Mouse (Mus musculus): ENCODE results near the gene Slc41a2. TPM values are rescaled to one million over a fixed set of nuclear protein-coding genes. Genes with fewer than 3 reads are reported as not detected.
"Not testable (repeated sequence)": the region's sequence is repeated elsewhere in the genome, so short reads cannot be mapped to it uniquely, and the experiment has no call there.

The Slc41a2 gene
- polyA plus RNA-seq, 1 experiment from 2014 or later = 12.4 TPM

GRCm38 (mm10) chr10:83374045-83374656 is 36.5 kb upstream of the Slc41a2 start:
- WGBS = 94% methylated on average over 3 of the region's 3 CpGs
- Histone ChIP-seq H3K27me3 (no peaks in the 10 kb centered on the region), H3K9ac (no peak overlapping the region), H3K27ac (replicated peaks) (no peak overlapping the region), H3K4me3 (no peak overlapping the region), H3K4me1 (replicated peaks) (no peaks in the 10 kb centered on the region), H3K4me2 (no peak overlapping the region), H3K36me3 (peaks cover 34% of the 10 kb centered on the region), H3K9me3 (no peaks in the 10 kb centered on the region)
- no peak for ATAC-seq (ENCODE audit: low FRiP score, low read depth)

- H3K9me3 ChIP-seq = no peaks in the 10 kb centered on the region
- H3K9ac ChIP-seq = no peak overlapping the region
- H3K27ac ChIP-seq (replicated peaks) = no peak overlapping the region
- H3K4me1 ChIP-seq (replicated peaks) = no peaks in the 10 kb centered on the region
- no peak for ATAC-seq (ENCODE audit: low FRiP score, low read depth)
- H3K4me2 ChIP-seq = no peak overlapping the region
- peaks cover 63% of the 10 kb centered on the region for H3K36me3 ChIP-seq
- no peak overlapping the region for H3K4me3 ChIP-seq
- no peaks in the 10 kb centered on the region for H3K27me3 ChIP-seq
- WGBS = 85% methylated on average over 5 of the region's 5 CpGs
Observed at GRCm38 (mm10) chr10:83368918-83369317, 31.2 kb upstream of the Slc41a2 start.

- Histone ChIP-seq H3K4me2 (no peak overlapping the region), H3K4me3 (no peak overlapping the region), H3K27ac (replicated peaks) (no peak overlapping the region), H3K27me3 (no peaks in the 10 kb centered on the region), H3K9me3 (no peaks in the 10 kb centered on the region), H3K36me3 (peaks cover 53% of the 10 kb centered on the region), H3K4me1 (replicated peaks) (peaks cover 23% of the 10 kb centered on the region), H3K9ac (no peak overlapping the region)
- no peak for ATAC-seq (ENCODE audit: low FRiP score, low read depth)
- WGBS = 97% methylated on average over 8 of the region's 8 CpGs
Observed at GRCm38 (mm10) chr10:83363451-83363850, 25.8 kb upstream of the Slc41a2 start.

GRCm38 (mm10) chr10:83361643-83362382 is 24.1 kb upstream of the Slc41a2 start:
- ATAC-seq (ENCODE audit: low FRiP score, low read depth) = no peak
- Histone ChIP-seq H3K4me2 (peak overlapping the region; percentile 88), H3K9me3 (no peaks in the 10 kb centered on the region), H3K36me3 (peaks cover 41% of the 10 kb centered on the region), H3K4me1 (replicated peaks) (peaks cover 23% of the 10 kb centered on the region), H3K27me3 (no peaks in the 10 kb centered on the region), H3K27ac (replicated peaks) (no peak overlapping the region), H3K9ac (no peak overlapping the region), H3K4me3 (0 out of 2 replicates have a peak overlapping the region, but pooled peaks have one; percentile 0)
- WGBS = 48% methylated on average over 5 of the region's 5 CpGs

- WGBS = under 1% methylated on average over 40 of the region's 40 CpGs
- peak overlapping the region; percentile 70 for H3K4me3 ChIP-seq
Observed at GRCm38 (mm10) chr10:83360356-83360755, 22.7 kb upstream of the Slc41a2 start.

GRCm38 (mm10) chr10:83359956-83360355 is 22.3 kb upstream of the Slc41a2 start, which contains the start of gene D10Wsu102e:
Gene D10Wsu102e (plus strand): TSS chr10:83360221.
- H3K9ac ChIP-seq = peak within 1 kb of the TSS; percentile 67
- H3K4me3 ChIP-seq = peak within 1 kb of the TSS; percentile 70
- H3K4me1 ChIP-seq (replicated peaks) = peaks cover 23% of the 10 kb centered on the region
- under 1% methylated on average over 30 of the region's 30 CpGs for WGBS
- peaks cover 23% of the 10 kb centered on the region for H3K36me3 ChIP-seq
- H3K27me3 ChIP-seq = no peaks in the 10 kb centered on the region
- ATAC-seq (ENCODE audit: low FRiP score, low read depth) = peak; percentile 99
- H3K9me3 ChIP-seq = no peaks in the 10 kb centered on the region
- peak within 1 kb of the TSS; percentile 80 for H3K27ac ChIP-seq (replicated peaks)
- H3K4me2 ChIP-seq = peak within 1 kb of the TSS; percentile 88

More at GRCm38 (mm10) chr10:83360356-83360755, 22.7 kb upstream of the Slc41a2 start:
- Histone ChIP-seq H3K27me3 (no peaks in the 10 kb centered on the region), H3K27ac (replicated peaks) (peak overlapping the region; percentile 69), H3K9ac (peak overlapping the region; percentile 67), H3K4me1 (replicated peaks) (peaks cover 23% of the 10 kb centered on the region), H3K4me2 (peak overlapping the region; percentile 88), H3K36me3 (peaks cover 27% of the 10 kb centered on the region), H3K9me3 (no peaks in the 10 kb centered on the region)
- ATAC-seq (ENCODE audit: low FRiP score, low read depth) = peak; percentile 86; the same call in 1 of the 2 replicates

- no peak for ATAC-seq (ENCODE audit: low FRiP score, low read depth)
- Histone ChIP-seq H3K4me2 (peak overlapping the region; percentile 88), H3K4me3 (peak overlapping the region; percentile 70), H3K27ac (replicated peaks) (peak overlapping the region; percentile 80), H3K36me3 (peaks cover 19% of the 10 kb centered on the region), H3K27me3 (no peaks in the 10 kb centered on the region), H3K4me1 (replicated peaks) (peaks cover 23% of the 10 kb centered on the region), H3K9me3 (no peaks in the 10 kb centered on the region), H3K9ac (peak overlapping the region; percentile 25; the same call in 1 of the 2 replicates)
- WGBS = 87% methylated on average over 4 of the region's 4 CpGs
Observed at GRCm38 (mm10) chr10:83359451-83359850, 21.8 kb upstream of the Slc41a2 start.

GRCm38 (mm10) chr10:83356416-83356815 is 18.7 kb upstream of the Slc41a2 start:
- Histone ChIP-seq H3K4me1 (replicated peaks) (peaks cover 17% of the 10 kb centered on the region), H3K4me3 (no peak overlapping the region), H3K9ac (no peak overlapping the region), H3K36me3 (no peaks in the 10 kb centered on the region), H3K4me2 (no peak overlapping the region), H3K9me3 (no peaks in the 10 kb centered on the region), H3K27me3 (no peaks in the 10 kb centered on the region), H3K27ac (replicated peaks) (no peak overlapping the region)
- 87% methylated on average over 12 of the region's 12 CpGs for WGBS
- no peak for ATAC-seq (ENCODE audit: low FRiP score, low read depth)

- 70% methylated on average over 8 of the region's 8 CpGs for WGBS
- peaks cover 2% of the 10 kb centered on the region for H3K4me1 ChIP-seq (replicated peaks)
- no peak overlapping the region for H3K9ac ChIP-seq
- H3K27ac ChIP-seq (replicated peaks) = no peak overlapping the region
- H3K36me3 ChIP-seq = no peaks in the 10 kb centered on the region
- no peak overlapping the region for H3K4me2 ChIP-seq
- no peaks in the 10 kb centered on the region for H3K27me3 ChIP-seq
- H3K4me3 ChIP-seq = no peak overlapping the region
- H3K9me3 ChIP-seq = no peaks in the 10 kb centered on the region
- ATAC-seq (ENCODE audit: low FRiP score, low read depth) = peak; percentile 79
Observed at GRCm38 (mm10) chr10:83354333-83354719, 16.6 kb upstream of the Slc41a2 start.

GRCm38 (mm10) chr10:83353680-83354332 is 16.1 kb upstream of the Slc41a2 start:
- ATAC-seq (ENCODE audit: low FRiP score, low read depth) = no peak
- 63% methylated on average over 14 of the region's 14 CpGs for WGBS
- Histone ChIP-seq H3K9me3 (no peaks in the 10 kb centered on the region), H3K27me3 (no peaks in the 10 kb centered on the region), H3K27ac (replicated peaks) (no peak overlapping the region), H3K36me3 (no peaks in the 10 kb centered on the region), H3K4me3 (no peak overlapping the region), H3K4me1 (replicated peaks) (no peaks in the 10 kb centered on the region; the same call in 1 of the 2 replicates), H3K4me2 (no peak overlapping the region), H3K9ac (no peak overlapping the region)

GRCm38 (mm10) chr10:83351779-83352178 is 14.1 kb upstream of the Slc41a2 start:
- not testable (repeated sequence) for H3K4me2 ChIP-seq; H3K9ac ChIP-seq; ATAC-seq (ENCODE audit: low FRiP score, low read depth); H3K4me3 ChIP-seq; H3K9me3 ChIP-seq; H3K4me1 ChIP-seq (replicated peaks); H3K27ac ChIP-seq (replicated peaks); H3K36me3 ChIP-seq; H3K27me3 ChIP-seq
- WGBS = 81% methylated on average over 4 of the region's 4 CpGs

GRCm38 (mm10) chr10:83350689-83351088 is 13.0 kb upstream of the Slc41a2 start:
- Histone ChIP-seq H3K27ac (replicated peaks) (no peak overlapping the region), H3K4me3 (no peak overlapping the region), H3K4me2 (no peak overlapping the region), H3K4me1 (replicated peaks) (no peaks in the 10 kb centered on the region; the same call in 1 of the 2 replicates), H3K36me3 (no peaks in the 10 kb centered on the region), H3K27me3 (no peaks in the 10 kb centered on the region), H3K9me3 (no peaks in the 10 kb centered on the region), H3K9ac (no peak overlapping the region)
- 94% methylated on average over 2 of the region's 2 CpGs for WGBS
- ATAC-seq (ENCODE audit: low FRiP score, low read depth) = no peak

Measured in hindbrain, embryonic 15.5 days (tissue).